Mouse (Mus musculus): ENCODE measurements around the gene Pacsin1. TPM values are rescaled to one million over a fixed set of nuclear protein-coding genes. Genes with fewer than 3 reads are reported as not detected.

Gene Pacsin1
- polyA plus RNA-seq, 1 experiment from 2014 or later = 53.6 TPM

- 15% methylated on average over 5 of the region's 5 CpGs for WGBS
- Histone ChIP-seq H3K4me1 (ENCODE audit: control insufficient read depth, insufficient read depth, low read length) (peaks cover 7% of the 10 kb centered on the region; the same call in 1 of the 2 replicates), H3K27me3 (ENCODE audit: control insufficient read depth, insufficient read depth, low read length) (no peaks in the 10 kb centered on the region)
Observed at GRCm38 (mm10) chr17:27656414-27656813, 1.1 kb downstream of the Pacsin1 start.

GRCm38 (mm10) chr17:27657123-27657522 is 1.8 kb downstream of the Pacsin1 start:
- Histone ChIP-seq H3K9me3 (ENCODE audit: control insufficient read depth, low read length) (no peaks in the 10 kb centered on the region), H3K4me1 (ENCODE audit: control insufficient read depth, insufficient read depth, low read length) (peaks cover 7% of the 10 kb centered on the region; the same call in 1 of the 2 replicates), H3K36me3 (ENCODE audit: control insufficient read depth, insufficient read depth, low read length) (no peaks in the 10 kb centered on the region), H3K27me3 (ENCODE audit: control insufficient read depth, insufficient read depth, low read length) (no peaks in the 10 kb centered on the region), H3K4me2 (ENCODE audit: low read depth, low read length) (peak overlapping the region; percentile 68; the same call in 1 of the 2 replicates), H3K4me3 (ENCODE audit: low read depth, low read length) (no peak overlapping the region; the same call in 1 of the 2 replicates), H3K9ac (replicated peaks; ENCODE audit: low read depth, low read length) (no peak overlapping the region), H3K27ac (ENCODE audit: low read depth, low read length) (no peak overlapping the region)
- no peak for ATAC-seq (ENCODE audit: low read depth)
- 76% methylated on average over 8 of the region's 8 CpGs for WGBS

More at GRCm38 (mm10) chr17:27656414-27656813, 1.1 kb downstream of the Pacsin1 start:
- peak overlapping the region; percentile 68 for H3K4me2 ChIP-seq (ENCODE audit: low read depth, low read length)
- ATAC-seq (ENCODE audit: low read depth) = no peak
- H3K9ac ChIP-seq (replicated peaks; ENCODE audit: low read depth, low read length) = peak overlapping the region; percentile 71
- H3K4me3 ChIP-seq (ENCODE audit: low read depth, low read length) = peak overlapping the region; percentile 66
- no peak overlapping the region for H3K27ac ChIP-seq (ENCODE audit: low read depth, low read length)
- H3K36me3 ChIP-seq (ENCODE audit: control insufficient read depth, insufficient read depth, low read length) = no peaks in the 10 kb centered on the region
- no peaks in the 10 kb centered on the region for H3K9me3 ChIP-seq (ENCODE audit: control insufficient read depth, low read length)

GRCm38 (mm10) chr17:27658767-27659166 is 3.5 kb downstream of the Pacsin1 start:
- Histone ChIP-seq H3K27me3 (ENCODE audit: control insufficient read depth, insufficient read depth, low read length) (no peaks in the 10 kb centered on the region), H3K27ac (ENCODE audit: low read depth, low read length) (no peak overlapping the region), H3K9ac (replicated peaks; ENCODE audit: low read depth, low read length) (no peak overlapping the region), H3K9me3 (ENCODE audit: control insufficient read depth, low read length) (no peaks in the 10 kb centered on the region), H3K4me2 (ENCODE audit: low read depth, low read length) (no peak overlapping the region), H3K36me3 (ENCODE audit: control insufficient read depth, insufficient read depth, low read length) (no peaks in the 10 kb centered on the region), H3K4me3 (ENCODE audit: low read depth, low read length) (no peak overlapping the region), H3K4me1 (ENCODE audit: control insufficient read depth, insufficient read depth, low read length) (peaks cover 7% of the 10 kb centered on the region; the same call in 1 of the 2 replicates)
- no peak for ATAC-seq (ENCODE audit: low read depth)
- 65% methylated on average over 7 of the region's 7 CpGs for WGBS

GRCm38 (mm10) chr17:27671720-27672119 is 16.4 kb downstream of the Pacsin1 start:
- no peaks in the 10 kb centered on the region for H3K4me1 ChIP-seq (ENCODE audit: control insufficient read depth, insufficient read depth, low read length)
- H3K9me3 ChIP-seq (ENCODE audit: control insufficient read depth, low read length) = no peaks in the 10 kb centered on the region
- H3K27me3 ChIP-seq (ENCODE audit: control insufficient read depth, insufficient read depth, low read length) = no peaks in the 10 kb centered on the region
- no peak overlapping the region for H3K9ac ChIP-seq (replicated peaks; ENCODE audit: low read depth, low read length)
- H3K4me3 ChIP-seq (ENCODE audit: low read depth, low read length) = no peak overlapping the region
- 81% methylated on average over 6 of the region's 6 CpGs for WGBS
- ATAC-seq (ENCODE audit: low read depth) = no peak
- no peak overlapping the region for H3K4me2 ChIP-seq (ENCODE audit: low read depth, low read length)
- H3K36me3 ChIP-seq (ENCODE audit: control insufficient read depth, insufficient read depth, low read length) = no peaks in the 10 kb centered on the region
- no peak overlapping the region for H3K27ac ChIP-seq (ENCODE audit: low read depth, low read length)

GRCm38 (mm10) chr17:27673945-27674344 is 18.6 kb downstream of the Pacsin1 start:
- Histone ChIP-seq H3K9me3 (ENCODE audit: control insufficient read depth, low read length) (no peaks in the 10 kb centered on the region), H3K9ac (replicated peaks; ENCODE audit: low read depth, low read length) (no peak overlapping the region), H3K4me2 (ENCODE audit: low read depth, low read length) (no peak overlapping the region), H3K4me3 (ENCODE audit: low read depth, low read length) (no peak overlapping the region), H3K27ac (ENCODE audit: low read depth, low read length) (no peak overlapping the region), H3K4me1 (ENCODE audit: control insufficient read depth, insufficient read depth, low read length) (peaks cover 7% of the 10 kb centered on the region), H3K27me3 (ENCODE audit: control insufficient read depth, insufficient read depth, low read length) (no peaks in the 10 kb centered on the region), H3K36me3 (ENCODE audit: control insufficient read depth, insufficient read depth, low read length) (no peaks in the 10 kb centered on the region)
- ATAC-seq (ENCODE audit: low read depth) = no peak
- 41% methylated on average over 7 of the region's 7 CpGs for WGBS

- ATAC-seq (ENCODE audit: low read depth) = no peak
- no peaks in the 10 kb centered on the region for H3K9me3 ChIP-seq (ENCODE audit: control insufficient read depth, low read length)
- H3K36me3 ChIP-seq (ENCODE audit: control insufficient read depth, insufficient read depth, low read length) = no peaks in the 10 kb centered on the region
- H3K27ac ChIP-seq (ENCODE audit: low read depth, low read length) = no peak overlapping the region
- no peak overlapping the region for H3K9ac ChIP-seq (replicated peaks; ENCODE audit: low read depth, low read length)
- no peak overlapping the region for H3K4me3 ChIP-seq (ENCODE audit: low read depth, low read length)
- WGBS = 66% methylated on average over 9 of the region's 9 CpGs
- H3K27me3 ChIP-seq (ENCODE audit: control insufficient read depth, insufficient read depth, low read length) = no peaks in the 10 kb centered on the region
- peaks cover 15% of the 10 kb centered on the region for H3K4me1 ChIP-seq (ENCODE audit: control insufficient read depth, insufficient read depth, low read length)
- H3K4me2 ChIP-seq (ENCODE audit: low read depth, low read length) = no peak overlapping the region
Observed at GRCm38 (mm10) chr17:27675453-27675852, 20.1 kb downstream of the Pacsin1 start.

- Histone ChIP-seq H3K9me3 (ENCODE audit: control insufficient read depth, low read length) (no peaks in the 10 kb centered on the region), H3K27ac (ENCODE audit: low read depth, low read length) (no peak overlapping the region), H3K27me3 (ENCODE audit: control insufficient read depth, insufficient read depth, low read length) (no peaks in the 10 kb centered on the region), H3K4me2 (ENCODE audit: low read depth, low read length) (no peak overlapping the region), H3K9ac (replicated peaks; ENCODE audit: low read depth, low read length) (no peak overlapping the region), H3K4me1 (ENCODE audit: control insufficient read depth, insufficient read depth, low read length) (peaks cover 15% of the 10 kb centered on the region), H3K4me3 (ENCODE audit: low read depth, low read length) (no peak overlapping the region), H3K36me3 (ENCODE audit: control insufficient read depth, insufficient read depth, low read length) (no peaks in the 10 kb centered on the region)
- no peak for ATAC-seq (ENCODE audit: low read depth)
- WGBS = 77% methylated on average over 7 of the region's 7 CpGs
Observed at GRCm38 (mm10) chr17:27676270-27676669, 21.0 kb downstream of the Pacsin1 start.

- H3K4me2 ChIP-seq (ENCODE audit: low read depth, low read length) = no peak overlapping the region
- H3K36me3 ChIP-seq (ENCODE audit: control insufficient read depth, insufficient read depth, low read length) = no peaks in the 10 kb centered on the region
- no peak overlapping the region for H3K27ac ChIP-seq (ENCODE audit: low read depth, low read length)
- peaks cover 15% of the 10 kb centered on the region for H3K4me1 ChIP-seq (ENCODE audit: control insufficient read depth, insufficient read depth, low read length)
- no peak overlapping the region for H3K9ac ChIP-seq (replicated peaks; ENCODE audit: low read depth, low read length)
- no peaks in the 10 kb centered on the region for H3K27me3 ChIP-seq (ENCODE audit: control insufficient read depth, insufficient read depth, low read length)
- no peak overlapping the region for H3K4me3 ChIP-seq (ENCODE audit: low read depth, low read length)
- 82% methylated on average over 5 of the region's 5 CpGs for WGBS
- ATAC-seq (ENCODE audit: low read depth) = no peak
- no peaks in the 10 kb centered on the region for H3K9me3 ChIP-seq (ENCODE audit: control insufficient read depth, low read length)
Observed at GRCm38 (mm10) chr17:27677756-27678155, 22.4 kb downstream of the Pacsin1 start.

GRCm38 (mm10) chr17:27678924-27679813 is 23.9 kb downstream of the Pacsin1 start:
- peak; percentile 83 for ATAC-seq (ENCODE audit: low read depth)
- WGBS = 28% methylated on average over 11 of the region's 11 CpGs
- Histone ChIP-seq H3K4me2 (ENCODE audit: low read depth, low read length) (no peak overlapping the region), H3K27me3 (ENCODE audit: control insufficient read depth, insufficient read depth, low read length) (no peaks in the 10 kb centered on the region), H3K4me3 (ENCODE audit: low read depth, low read length) (no peak overlapping the region), H3K9ac (replicated peaks; ENCODE audit: low read depth, low read length) (no peak overlapping the region), H3K36me3 (ENCODE audit: control insufficient read depth, insufficient read depth, low read length) (no peaks in the 10 kb centered on the region), H3K9me3 (ENCODE audit: control insufficient read depth, low read length) (no peaks in the 10 kb centered on the region), H3K4me1 (ENCODE audit: control insufficient read depth, insufficient read depth, low read length) (peaks cover 15% of the 10 kb centered on the region), H3K27ac (ENCODE audit: low read depth, low read length) (peak overlapping the region; percentile 82)

All from neural tube, embryonic 14.5 days (tissue).